Mouse (Mus musculus) embryo, embryonic 10.5 days (tissue): ENCODE results near the gene F13a1.

ENCODE experiments used
- DNase-seq: peaks from one replicate; pipeline ENCODE4 v3.0.0-alpha.2; 2015; ENCODE audit warnings: low spot score

Gene F13a1

DNA sequence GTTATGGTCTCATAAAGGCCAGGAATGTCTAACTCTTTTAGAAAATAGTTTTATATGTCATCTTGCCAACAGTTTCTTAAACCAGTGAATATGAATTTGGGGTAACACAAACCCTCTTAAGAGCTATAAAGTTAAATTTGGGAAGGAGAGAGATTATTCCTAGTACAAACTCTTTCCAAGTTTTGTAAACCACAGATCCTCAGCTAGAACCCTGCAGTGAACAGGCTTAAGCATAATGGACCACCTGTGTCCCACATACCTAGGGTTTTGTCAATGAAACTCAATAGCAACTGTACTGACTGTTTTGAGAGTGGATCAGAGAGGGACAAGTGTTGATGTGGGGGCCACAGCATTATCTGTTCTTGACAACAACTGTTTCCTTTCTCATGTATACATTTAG lies 96.4 kb downstream of the F13a1 start:
- DNase-seq, result no peak

DNA sequence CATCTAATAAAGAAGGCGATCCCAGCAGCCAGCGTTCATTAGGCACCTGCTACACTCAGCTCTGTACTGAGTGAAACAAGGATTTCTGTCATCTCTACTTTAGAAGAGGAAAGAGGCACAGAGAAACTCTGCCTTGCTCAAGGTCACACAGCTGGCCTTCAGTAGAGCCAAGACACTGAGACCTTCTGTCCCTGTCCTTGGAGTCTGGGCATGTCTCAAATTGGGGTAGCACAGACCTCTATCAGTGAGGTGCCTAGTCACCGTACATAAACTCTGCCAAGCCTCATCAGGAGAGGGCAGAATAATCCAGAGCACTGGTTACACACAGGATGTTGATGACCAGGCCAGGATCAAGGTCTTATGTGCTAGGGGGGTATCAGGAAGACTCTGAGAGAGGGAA lies 108.2 kb downstream of the F13a1 start:
- DNase-seq, result no peak

DNA sequence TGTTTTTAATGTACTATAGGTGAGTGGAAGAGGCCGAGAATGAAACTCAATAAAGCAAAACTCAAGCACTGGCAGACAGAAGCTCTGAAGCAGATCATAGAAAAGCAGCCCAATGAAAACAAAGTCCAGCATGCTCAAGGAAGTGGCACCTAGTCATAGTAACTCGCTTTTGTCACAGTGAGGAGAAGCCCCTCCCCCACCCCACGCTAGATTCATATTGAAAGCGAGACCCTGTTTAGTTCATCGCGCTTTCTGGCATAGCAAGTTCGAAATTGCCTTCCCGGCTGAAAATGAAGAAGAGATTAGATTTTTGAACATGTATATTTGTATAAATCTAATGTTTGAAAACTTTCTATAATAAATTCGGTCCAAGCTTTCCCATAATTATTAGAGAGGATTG lies 118.0 kb downstream of the F13a1 start:
- DNase-seq, result no peak

DNA sequence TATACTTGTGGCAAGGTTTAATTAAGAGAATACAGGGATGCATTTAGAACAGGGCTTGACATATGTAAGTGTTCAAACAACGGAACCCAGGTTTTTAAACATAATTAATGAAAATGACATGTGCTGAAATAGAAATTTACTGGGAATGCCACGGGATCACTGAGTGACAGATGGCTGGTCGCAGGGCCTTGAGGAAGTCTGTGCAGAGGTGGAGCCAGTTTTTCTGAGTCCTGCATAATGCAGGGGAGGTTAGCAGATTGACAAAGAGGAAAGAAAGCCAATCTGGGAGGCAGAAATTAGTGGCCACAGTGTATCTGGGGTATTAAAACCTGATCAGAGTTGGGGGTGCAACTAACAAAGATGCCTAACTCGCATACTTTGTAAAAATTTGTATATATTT lies 130.3 kb downstream of the F13a1 start:
- DNase-seq, result no peak

GRCm38 (mm10) chr13:36903885-36904284 lies 146.2 kb downstream of the F13a1 start:
- DNase-seq, result no peak

DNA sequence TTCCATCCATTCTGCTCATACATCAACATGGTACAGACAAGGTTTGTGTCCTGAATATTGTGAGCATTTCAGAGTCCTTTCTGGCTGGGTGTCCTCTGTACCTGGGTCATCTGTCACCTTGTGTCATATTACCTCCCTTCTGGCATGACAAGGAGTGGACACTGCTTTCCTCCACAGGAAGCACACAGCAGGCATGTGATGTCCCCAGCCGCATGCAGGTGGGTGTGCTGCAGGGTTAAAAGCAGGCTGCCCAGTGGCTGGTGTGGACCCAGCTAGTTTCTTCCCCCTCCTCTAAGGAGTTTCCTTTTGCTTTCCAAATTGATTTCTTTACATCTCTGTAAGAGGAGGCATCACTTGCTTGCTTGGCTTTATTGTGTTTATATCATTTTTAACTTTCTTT lies 146.6 kb downstream of the F13a1 start:
- DNase-seq, result no peak

DNA sequence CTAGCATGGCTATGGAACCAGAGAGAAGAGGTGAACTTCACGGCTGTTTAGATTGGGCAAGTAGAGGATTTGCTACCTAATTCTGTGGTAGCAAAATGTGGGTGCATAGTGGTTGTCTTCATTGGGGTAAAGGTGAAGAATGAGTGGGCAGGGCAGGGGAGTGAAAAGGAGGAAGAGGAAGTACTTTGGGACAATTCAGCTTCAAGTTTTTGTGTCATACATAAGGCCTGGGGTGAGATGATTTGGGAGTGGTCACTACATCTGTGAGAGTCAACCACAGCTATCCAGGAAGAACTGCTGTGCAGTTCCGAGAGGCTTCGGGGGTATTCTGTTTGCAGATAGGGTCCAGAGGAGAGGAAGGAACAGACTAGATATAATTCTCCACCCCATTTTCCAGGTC lies 148.4 kb downstream of the F13a1 start:
- DNase-seq, result no peak

DNA sequence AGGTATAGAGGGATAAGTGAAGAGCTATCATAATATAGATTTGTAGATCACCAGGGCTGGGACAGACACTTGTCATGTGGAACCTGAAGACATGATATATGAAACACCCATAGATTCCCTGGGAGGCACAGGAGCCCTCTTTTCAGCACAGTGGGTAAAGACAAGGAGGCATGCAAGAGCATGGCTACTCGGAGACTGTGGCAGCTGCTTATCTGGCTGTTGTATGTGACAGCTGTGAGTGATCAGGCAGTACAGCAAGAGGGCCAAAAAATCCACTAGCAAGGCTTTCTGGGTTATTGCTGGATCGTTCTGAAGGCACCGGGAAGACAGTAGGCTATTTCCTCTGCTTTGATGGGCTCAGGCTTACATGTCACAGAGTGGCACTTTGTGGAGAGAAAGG lies 149.0 kb downstream of the F13a1 start:
- no peak for DNase-seq

GRCm38 (mm10) chr13:36896061-36896460 lies 154.0 kb downstream of the F13a1 start:
- no peak for DNase-seq

DNA sequence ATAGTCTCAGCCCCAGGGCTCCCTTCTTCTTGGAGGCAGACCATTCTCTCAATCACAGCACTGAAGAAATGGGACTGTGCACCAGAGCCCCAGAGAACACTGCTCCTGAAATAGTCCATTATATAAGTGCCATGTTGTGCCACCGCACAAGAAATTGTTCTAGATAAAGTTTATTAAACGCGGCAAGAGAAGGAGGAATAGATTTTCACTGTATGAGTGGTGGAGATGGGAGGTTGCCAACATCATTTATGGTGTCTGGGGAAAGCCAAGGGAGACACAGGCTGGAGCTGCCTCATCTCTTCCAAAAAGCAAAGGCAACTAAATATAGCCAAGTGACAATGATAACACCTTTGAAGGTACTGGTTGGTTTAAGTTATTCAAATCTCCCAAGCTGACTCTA lies 156.3 kb downstream of the F13a1 start:
- no peak for DNase-seq

DNA sequence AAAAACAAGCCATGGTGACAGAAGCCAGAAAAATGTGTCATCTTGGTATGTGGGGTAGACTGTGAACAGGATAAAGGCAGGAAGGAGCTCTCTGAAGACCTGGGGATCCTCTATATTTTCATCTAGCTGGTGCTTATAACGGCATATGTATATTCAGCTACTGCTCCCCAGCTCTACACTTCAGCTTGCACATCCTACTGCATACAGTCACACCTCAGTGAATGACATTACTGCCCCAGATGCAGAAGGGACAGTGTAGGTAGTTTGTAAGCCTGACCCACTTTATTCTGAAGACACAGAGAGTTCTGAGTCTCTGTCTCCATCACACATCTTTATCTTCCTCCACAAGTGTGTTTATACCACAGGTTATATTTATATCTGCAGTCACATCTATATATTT lies 157.8 kb downstream of the F13a1 start:
- DNase-seq, result no peak

- no peak for DNase-seq
These were observed 164.1 kb downstream of the F13a1 start for GRCm38 (mm10) chr13:36885973-36886372.

DNA sequence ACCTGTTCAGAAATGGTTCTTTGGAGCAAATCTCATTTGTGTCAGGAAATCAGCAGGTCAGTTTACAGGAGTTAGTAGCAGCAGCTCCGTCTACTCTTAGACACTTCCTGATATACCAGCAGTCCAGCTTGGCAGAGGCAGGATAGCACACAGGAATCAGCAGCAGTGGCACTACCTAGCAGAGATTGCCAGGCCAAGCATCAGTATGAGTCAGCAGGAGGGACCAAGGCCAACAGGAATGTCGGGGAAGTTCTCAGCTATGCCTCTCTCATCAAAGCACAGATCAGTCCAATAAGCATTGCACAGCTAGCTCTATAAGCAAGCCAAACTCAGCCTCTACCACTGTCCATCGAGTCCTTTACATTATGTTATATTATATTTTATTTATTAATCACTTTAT lies 210.9 kb downstream of the F13a1 start:
- no peak for DNase-seq
